Mouse (Mus musculus): ENCODE measurements around the gene Rbpj. TPM values are rescaled to one million over a fixed set of nuclear protein-coding genes. Genes with fewer than 3 reads are reported as not detected.

Rbpj gene
- total RNA-seq, 2 experiments from 2014 or later, result 56.5 to 69.8 TPM

Other genes with a start within 250 kb of the Rbpj start
- gene Smim20, start 199.1 kb upstream of the Rbpj start, total RNA-seq (2021), result 10 to 100 TPM; 87.0 to 90.8 TPM
- not detected for gene Cckar, start 241.6 kb downstream of the Rbpj start, total RNA-seq (2021)